ENCODE assay signal across 30 mouse cellular contexts in genomic region chr12:91488406-91488805, GRCm38 (mm10).
"Had no signal": no experiment of that assay in that cellular context is flagged by ENCODE, and none has a peak within 500 bp of the region (broad histone marks: within the 10 kb centered on the region; RNA-seq: fewer than 3 reads in every experiment).

No protein-coding gene starts in this region.

- H3K4me3 ChIP-seq: gastrocnemius, adult 2 months; heart, adult 2 months; heart, embryonic 13.5 days; heart, embryonic 15.5 days; hindbrain, embryonic 10.5 days; hindbrain, embryonic 12.5 days; intestine, embryonic 15.5 days; kidney, embryonic 15.5 days; limb, embryonic 10.5 days; limb, embryonic 12.5 days; liver, embryonic 13.5 days had no signal

- H3K9me3 ChIP-seq: heart, embryonic 13.5 days; heart, embryonic 15.5 days; hindbrain, embryonic 12.5 days; intestine, embryonic 15.5 days; kidney, embryonic 15.5 days; limb, embryonic 10.5 days; limb, embryonic 12.5 days; liver, embryonic 13.5 days had no signal

- ATAC-seq: hindbrain, embryonic 16.5 days; inflammation-experienced regulatory T-cells, adult 6 months; intestine, embryonic 15.5 days; intestine, postnatal 0 days had no signal

- H3K27me3 ChIP-seq: heart, embryonic 13.5 days; heart, embryonic 15.5 days; hindbrain, embryonic 12.5 days; intestine, embryonic 15.5 days; kidney, embryonic 15.5 days; limb, embryonic 12.5 days; liver, embryonic 13.5 days had no signal

- DNase-seq: gastrocnemius, adult 2 months; gastrocnemius, postnatal 10 days; gastrocnemius, postnatal 36 days; heart, adult 11 months; heart, adult 2 months; heart, postnatal 14 days; heart, postnatal 4 days; kidney, adult 2 months; kidney, adult 9 months; kidney, postnatal 14 days; kidney, postnatal 36 days; layer of hippocampus, adult 9-11 months; layer of hippocampus, postnatal 36 days; liver; liver, embryonic 13.5 days had no signal

- H3K27ac ChIP-seq: gastrocnemius, adult 2 months; heart, adult 2 months; heart, embryonic 13.5 days; heart, embryonic 15.5 days; hindbrain, embryonic 10.5 days; hindbrain, embryonic 12.5 days; hindbrain, embryonic 14.5 days; intestine, embryonic 15.5 days; kidney, embryonic 15.5 days; kidney, postnatal 0 days; limb, embryonic 10.5 days; limb, embryonic 12.5 days; liver, embryonic 13.5 days had no signal

- H3K4me1 ChIP-seq: heart, embryonic 13.5 days; heart, embryonic 15.5 days; hindbrain, embryonic 10.5 days; hindbrain, embryonic 12.5 days; intestine, embryonic 15.5 days; kidney, embryonic 15.5 days; limb, embryonic 10.5 days; limb, embryonic 12.5 days; liver, embryonic 13.5 days had no signal

- H3K9ac ChIP-seq: heart, embryonic 13.5 days; heart, embryonic 15.5 days; hindbrain, embryonic 12.5 days; hindbrain, embryonic 14.5 days; intestine, embryonic 15.5 days; kidney, embryonic 15.5 days; limb, embryonic 12.5 days; liver, embryonic 13.5 days had no signal

- H3K36me3 ChIP-seq: heart, embryonic 13.5 days; heart, embryonic 15.5 days; hindbrain, embryonic 10.5 days; hindbrain, embryonic 12.5 days; intestine, embryonic 15.5 days; kidney, embryonic 15.5 days; limb, embryonic 10.5 days; limb, embryonic 12.5 days; liver, embryonic 13.5 days had no signal

- H3K4me2 ChIP-seq: heart, embryonic 11.5 days; heart, embryonic 13.5 days; heart, embryonic 15.5 days; hindbrain, embryonic 12.5 days; hindbrain, embryonic 14.5 days; intestine, embryonic 15.5 days; kidney, embryonic 15.5 days; limb, embryonic 12.5 days; liver, embryonic 11.5 days; liver, embryonic 13.5 days had no signal
